Mouse (Mus musculus) brain, embryonic 14.5 days (tissue): ENCODE results near the gene 4930453N24Rik. TPM values are rescaled to one million over a fixed set of nuclear protein-coding genes. Genes with fewer than 3 reads are reported as not detected.
A peak's percentile ranks its signal among the peaks of the same experiment; 100 is the strongest.

Experiments used
- DNase-seq: peaks from one replicate; pipeline ENCODE4 v3.0.0-alpha.2; 2011; ENCODE audit warnings: low read depth
- CTCF ChIP-seq: fragments of 200-500 bp; IDR thresholded peaks from 2 replicates; pipeline ENCODE4 v1.5.1; 2012; ENCODE audit warnings: inconsistent platforms, mild to moderate bottlenecking, moderate library complexity, borderline replicate concordance; ENCODE audit not compliant: insufficient read depth, insufficient read length; ENCODE audit errors: extremely low read depth
- POLR2A ChIP-seq: fragments of 200-500 bp; IDR thresholded peaks from 2 replicates; pipeline ENCODE4 v1.6.1; 2012; ENCODE audit warnings: mild to moderate bottlenecking, inconsistent platforms, borderline replicate concordance; ENCODE audit not compliant: poor library complexity, insufficient read depth, insufficient read length, severe bottlenecking; ENCODE audit errors: extremely low read depth
- polyA plus RNA-seq: library from polyadenylated mRNA; depleted of rRNA; stranded (reverse); fragments of >200 nt; gene quantifications from 2 replicates; pipeline ENCODE4 v1.2.3, GENCODE M21; 2012; rRNA removed

4930453N24Rik gene
- polyA plus RNA-seq, 1 experiment: 15.1 TPM

DNA sequence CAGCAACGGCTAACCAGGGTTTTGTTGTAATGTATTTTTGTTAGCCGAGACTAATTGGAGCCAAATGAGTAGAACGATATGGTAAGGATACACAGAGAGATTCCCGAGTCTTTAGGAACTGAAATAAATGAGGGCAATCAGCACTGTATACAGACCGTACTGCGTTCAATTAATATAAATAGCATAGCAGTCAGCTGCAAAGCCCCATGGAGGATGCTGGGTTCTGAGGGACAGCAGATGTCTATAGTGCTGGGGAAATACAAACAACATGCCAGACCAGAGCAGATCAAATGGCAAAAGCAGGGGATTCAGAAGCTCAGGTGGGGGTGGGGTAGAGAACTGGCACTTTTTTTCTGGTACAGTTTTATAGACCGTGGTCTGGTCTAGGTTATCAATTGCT lies 51.9 kb downstream of the 4930453N24Rik start:
- peak; percentile 44 for DNase-seq
- TF ChIP-seq CTCF (no peak), POLR2A (no peak)

DNA sequence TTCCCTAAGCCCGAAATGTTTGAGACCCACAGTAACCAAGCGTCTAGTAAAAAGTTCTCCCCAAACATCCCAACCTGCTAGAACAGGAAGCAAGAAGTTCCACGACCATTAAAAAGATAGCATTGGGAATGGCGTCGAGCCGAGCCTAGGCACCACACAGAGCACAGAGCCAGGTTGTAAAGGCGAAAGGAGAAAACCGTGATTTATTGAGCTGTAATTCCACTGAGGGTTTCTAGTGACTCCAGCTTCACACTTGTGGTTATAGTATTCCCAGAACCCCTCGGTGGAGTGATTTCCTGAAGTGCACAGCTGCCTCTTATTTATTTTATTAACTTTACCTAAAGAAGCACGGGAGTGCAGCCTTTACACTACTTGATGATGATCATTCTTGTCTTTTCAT lies 53.1 kb downstream of the 4930453N24Rik start:
- no peak for TF ChIP-seq POLR2A
- no peak for TF ChIP-seq CTCF
- no peak for DNase-seq

DNA sequence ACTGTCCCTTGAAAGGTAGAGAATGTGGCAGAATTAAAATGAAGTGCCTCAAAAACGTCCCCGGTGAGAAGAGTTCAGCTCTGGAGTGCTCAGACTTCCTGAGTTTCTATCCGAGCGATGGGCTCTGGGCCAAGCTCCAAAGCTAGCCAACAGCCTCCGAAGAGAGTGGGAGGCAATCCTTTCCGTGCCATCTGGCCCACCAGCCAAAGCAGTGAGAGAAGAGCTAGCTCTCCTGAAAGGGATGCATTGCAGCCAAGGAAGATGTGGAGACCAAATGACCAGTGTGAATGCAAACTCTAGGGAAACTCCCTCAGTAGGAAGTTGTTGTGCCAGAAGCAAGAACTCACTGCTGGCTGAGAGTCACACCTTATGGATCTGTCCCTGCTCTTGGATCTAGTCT lies 59.1 kb downstream of the 4930453N24Rik start:
- peak; percentile 71 for DNase-seq
- TF ChIP-seq POLR2A (no peak), CTCF (no peak)

Other genes with a start within 250 kb of the 4930453N24Rik start
- 0.03 and 0.06 TPM in 2 replicates for gene Csnka2ip, start 168.8 kb downstream of the 4930453N24Rik start, polyA plus RNA-seq
- gene Zfp654, start 80.5 kb upstream of the 4930453N24Rik start, polyA plus RNA-seq: 7.4 and 8.1 TPM in 2 replicates
- 42.1 and 59.2 TPM in 2 replicates for gene Cggbp1, start 80.8 kb upstream of the 4930453N24Rik start, polyA plus RNA-seq